Mouse (Mus musculus) C2C12 (cell line): Measurements from ENCODE around the gene Zfp867. TPM values are rescaled to one million over a fixed set of nuclear protein-coding genes. Genes with fewer than 3 reads are reported as not detected.
A peak's percentile ranks its signal among the peaks of the same experiment; 100 is the strongest.

Experiments used
- H3K27me3 ChIP-seq: one replicate; pipeline ENCODE4 v1.6.1; 2011; ENCODE audit not compliant: control insufficient read depth, insufficient read depth, insufficient read length
- H3K36me3 ChIP-seq: one replicate; pipeline ENCODE4 v1.6.1; 2011; ENCODE audit not compliant: control insufficient read depth, insufficient read depth
- H3K4me3 ChIP-seq: one replicate; pipeline ENCODE4 v1.5.1; 2011; ENCODE audit warnings: mild to moderate bottlenecking, control low read depth; ENCODE audit not compliant: poor library complexity, insufficient read depth, severe bottlenecking
- H3K79me2 ChIP-seq: one replicate; pipeline ENCODE4 v1.6.1; 2011; ENCODE audit not compliant: control insufficient read depth, insufficient read depth
- H3K79me3 ChIP-seq: one replicate; pipeline ENCODE4 v1.6.1; 2011; ENCODE audit warnings: low read depth, control low read depth
- H3ac ChIP-seq: one replicate; pipeline ENCODE3; 2011; ENCODE audit warnings: low read depth; ENCODE audit not compliant: control insufficient read depth, insufficient read length
- CEBPB ChIP-seq: IDR thresholded peaks from one replicate; pipeline ENCODE4 v1.6.1; 2011; ENCODE audit warnings: low read depth, mild to moderate bottlenecking, control low read depth, moderate library complexity
- CTCF ChIP-seq: IDR thresholded peaks from one replicate; pipeline ENCODE4 v1.5.1; 2011; ENCODE audit not compliant: control insufficient read depth, insufficient read depth, insufficient read length
- FOSL1 ChIP-seq: IDR thresholded peaks from one replicate; pipeline ENCODE4 v1.8.0; 2011; ENCODE audit warnings: mild to moderate bottlenecking, low read length; ENCODE audit not compliant: poor library complexity, insufficient read depth, severe bottlenecking
- MAX ChIP-seq: IDR thresholded peaks from one replicate; pipeline ENCODE4 v1.6.1; 2011; ENCODE audit warnings: mild to moderate bottlenecking, control low read depth
- MYOD1 ChIP-seq: IDR thresholded peaks from one replicate; pipeline ENCODE4 v1.6.1; 2011; ENCODE audit warnings: low read depth; ENCODE audit not compliant: control insufficient read depth, insufficient read length
- MYOG ChIP-seq: IDR thresholded peaks from one replicate; pipeline ENCODE4 v1.6.1; 2011; ENCODE audit not compliant: control insufficient read depth, insufficient read length; ENCODE audit errors: extremely low read depth
- USF1 ChIP-seq: IDR thresholded peaks from one replicate; pipeline ENCODE4 v1.6.1; 2011; ENCODE audit warnings: low read depth, mild to moderate bottlenecking, control low read depth, moderate library complexity
- polyA plus RNA-seq: library from polyadenylated mRNA; unstranded; fragments of >200 nt; fragmentation: generic; extraction: Trizol; gene quantifications from one replicate; pipeline ENCODE4 v1.2.1, GENCODE M21; 2012; ENCODE audit warnings: missing spikeins

The Zfp867 gene
- polyA plus RNA-seq, 1 experiment, result 0.73 TPM

DNA sequence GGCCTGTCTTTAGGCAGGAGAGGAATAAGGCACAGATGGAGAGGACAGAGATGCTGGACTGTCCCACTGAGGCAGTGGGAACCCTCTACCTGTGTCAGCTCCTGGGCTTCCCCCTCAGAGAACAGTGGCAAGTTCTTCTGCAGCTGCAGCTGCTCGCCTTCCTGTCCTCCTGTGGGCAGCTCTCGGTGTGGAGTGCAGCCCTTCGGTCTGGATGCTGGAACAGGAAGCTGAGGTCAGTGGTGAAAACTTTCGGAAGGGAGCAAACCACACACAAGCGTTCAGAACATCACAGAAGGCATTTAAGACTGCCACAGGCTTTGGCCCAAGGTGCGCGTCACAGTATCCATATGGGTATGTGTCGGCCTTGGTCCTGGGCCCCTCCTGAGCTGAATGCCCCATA is 50.8 kb downstream of the Zfp867 start:
- Histone ChIP-seq H3K27me3 (no peaks in the 10 kb centered on the region), H3K79me3 (no peaks in the 10 kb centered on the region), H3ac (no peak overlapping the region), H3K79me2 (no peaks in the 10 kb centered on the region), H3K4me3 (no peak overlapping the region), H3K36me3 (peaks cover 55% of the 10 kb centered on the region)
- TF ChIP-seq MYOD1 (peak; percentile 62), CEBPB (no peak)

DNA sequence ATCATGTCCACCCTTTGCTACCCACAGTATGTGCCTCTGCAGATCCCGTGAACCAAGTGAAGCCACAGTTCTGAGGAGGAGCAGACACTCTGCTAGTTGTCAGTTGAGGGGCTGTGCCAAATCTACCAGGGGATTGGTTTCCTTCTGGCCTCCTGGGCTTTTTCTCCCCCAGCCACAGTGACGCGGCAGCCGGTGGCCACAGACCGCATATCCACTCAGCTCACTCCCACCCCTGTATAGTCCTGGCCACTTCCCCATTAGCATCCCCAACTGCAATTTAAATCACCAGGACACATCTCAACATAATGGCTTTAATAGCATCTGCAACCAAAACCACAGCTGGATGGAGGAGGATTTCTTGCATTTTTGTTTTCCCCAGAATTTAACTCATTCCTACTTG is 53.6 kb downstream of the Zfp867 start:
- Histone ChIP-seq H3K4me3 (no peak overlapping the region), H3ac (no peak overlapping the region), H3K79me2 (no peaks in the 10 kb centered on the region), H3K79me3 (no peaks in the 10 kb centered on the region), H3K27me3 (no peaks in the 10 kb centered on the region), H3K36me3 (peaks cover 36% of the 10 kb centered on the region)
- TF ChIP-seq MYOD1 (no peak), USF1 (no peak), MAX (no peak), CTCF (no peak), MYOG (no peak), CEBPB (no peak), FOSL1 (no peak)

DNA sequence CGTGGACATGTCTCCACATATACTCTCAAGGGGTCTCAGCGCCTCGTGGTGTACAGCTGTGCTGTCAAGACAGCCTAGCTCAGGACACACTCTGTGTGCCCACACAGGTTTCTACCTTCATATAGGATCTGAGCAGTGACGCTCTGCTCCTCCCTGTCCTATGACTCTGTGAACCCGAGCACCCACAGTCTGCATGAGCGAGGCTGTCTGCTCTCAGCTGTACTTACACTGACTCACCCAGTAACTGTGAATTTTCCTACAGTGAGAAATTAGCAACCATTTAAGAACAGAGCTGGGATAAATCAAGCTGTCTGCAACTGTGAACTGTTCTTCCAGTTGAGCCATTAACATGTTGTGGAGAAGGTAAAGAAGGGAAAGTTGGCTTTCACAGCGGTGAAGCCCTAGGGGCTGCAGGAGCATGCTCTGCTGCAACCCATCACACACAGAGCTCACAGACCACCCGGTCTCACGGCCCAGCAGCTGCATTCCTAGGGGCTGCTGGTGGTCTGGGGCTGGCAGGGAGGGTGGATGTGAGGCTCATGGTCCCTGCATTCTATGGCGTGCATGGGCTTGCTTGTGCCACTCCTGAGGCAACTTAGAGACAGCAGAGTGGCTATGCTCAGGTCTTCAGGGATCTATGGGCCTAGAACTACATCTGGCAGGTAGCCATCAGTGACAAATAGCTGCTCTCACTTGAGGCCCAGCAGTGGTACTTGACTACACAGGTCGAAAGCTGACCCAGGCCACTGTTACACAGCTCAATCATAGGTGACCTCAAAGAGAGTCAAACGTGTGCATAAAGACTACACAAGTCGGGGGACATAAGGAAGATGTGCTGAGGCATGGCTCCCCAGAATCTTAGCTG is 59.0 kb downstream of the Zfp867 start:
- Histone ChIP-seq H3K36me3 (peaks cover 26% of the 10 kb centered on the region), H3K4me3 (no peak overlapping the region), H3K27me3 (no peaks in the 10 kb centered on the region), H3K79me2 (no peaks in the 10 kb centered on the region), H3ac (no peak overlapping the region), H3K79me3 (no peaks in the 10 kb centered on the region)
- no peak for TF ChIP-seq USF1
- no peak for TF ChIP-seq FOSL1
- TF ChIP-seq CTCF, result no peak
- TF ChIP-seq MAX, result no peak
- TF ChIP-seq MYOD1, result no peak
- TF ChIP-seq MYOG, result no peak
- no peak for TF ChIP-seq CEBPB

DNA sequence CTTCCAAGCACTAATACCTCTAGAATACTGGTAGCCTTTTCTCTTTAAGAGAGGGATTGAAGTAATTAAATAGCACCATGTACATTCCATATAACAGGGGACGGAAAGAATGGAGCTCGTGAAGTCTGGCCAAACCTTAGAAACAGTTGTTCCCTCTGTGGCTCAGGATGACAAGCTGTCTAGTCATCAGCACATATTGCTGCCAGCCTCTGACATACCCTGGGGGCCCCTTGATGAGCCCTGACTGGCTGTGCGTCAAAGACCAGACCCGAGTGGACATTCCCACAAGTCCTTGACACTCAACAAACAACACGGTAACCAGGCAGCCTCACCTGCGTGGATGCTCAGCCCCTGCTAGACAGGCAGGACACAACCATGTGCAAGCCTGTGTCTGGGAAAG is 60.2 kb downstream of the Zfp867 start:
- no peak overlapping the region for H3ac ChIP-seq
- H3K4me3 ChIP-seq, result no peak overlapping the region
- H3K79me2 ChIP-seq, result no peaks in the 10 kb centered on the region
- H3K27me3 ChIP-seq, result no peaks in the 10 kb centered on the region
- peaks cover 31% of the 10 kb centered on the region for H3K36me3 ChIP-seq
- no peaks in the 10 kb centered on the region for H3K79me3 ChIP-seq
- peak; percentile 59 for TF ChIP-seq FOSL1
- TF ChIP-seq CEBPB, result no peak
- peak; percentile 90 for TF ChIP-seq MYOD1
- no peak for TF ChIP-seq USF1
- TF ChIP-seq MYOG, result no peak
- no peak for TF ChIP-seq CTCF
- no peak for TF ChIP-seq MAX

Other genes starting within 250 kb of the Zfp867 start
- 636 TPM for gene Arf1, start 244.2 kb downstream of the Zfp867 start, polyA plus RNA-seq
- not detected for gene Wnt3a, start 181.7 kb downstream of the Zfp867 start, polyA plus RNA-seq
- gene Wnt9a, start 165.5 kb downstream of the Zfp867 start, polyA plus RNA-seq, result 1.8 TPM
- gene Prss38, start 96.8 kb downstream of the Zfp867 start, polyA plus RNA-seq, result not detected
- 5.1 TPM for gene Jmjd4, start 22.4 kb downstream of the Zfp867 start, polyA plus RNA-seq
- gene Snap47, start 21.3 kb downstream of the Zfp867 start, polyA plus RNA-seq, result 54.3 TPM
- 21.5 TPM for gene Zkscan17, start 54.3 kb upstream of the Zfp867 start, polyA plus RNA-seq
- gene Nlrp3, start 69.1 kb upstream of the Zfp867 start, polyA plus RNA-seq, result 0.04 TPM
- gene Olfr222, start 103.8 kb upstream of the Zfp867 start, polyA plus RNA-seq, result not detected
- not detected for gene Olfr223, start 120.8 kb upstream of the Zfp867 start, polyA plus RNA-seq
- gene Mprip, start 188.8 kb upstream of the Zfp867 start, polyA plus RNA-seq, result 257 TPM